Mouse (Mus musculus): Measurements from ENCODE around the gene Sema3f. TPM values are rescaled to one million over a fixed set of nuclear protein-coding genes. Genes with fewer than 3 reads are reported as not detected.
A peak's percentile ranks its signal among the peaks of the same experiment; 100 is the strongest.

Gene Sema3f
- total RNA-seq, 2 experiments from 2014 or later: 4.9 to 6.1 TPM

GRCm38 (mm10) chr9:107643544-107644214, 66.6 kb downstream of the Sema3f start:
- intact Hi-C loops (cut with DNase I): loop anchor here (2.0 kb wide), 1 partner anchor 17 kb away; no protein-coding TSS in a partner anchor

GRCm38 (mm10) chr9:107641666-107642065, 68.6 kb downstream of the Sema3f start:
- no peak for DNase-seq
- intact Hi-C loops (cut with DNase I): no loop called here

More at GRCm38 (mm10) chr9:107643544-107644214, 66.6 kb downstream of the Sema3f start:
- no peak for DNase-seq

- DNase-seq: no peak
- intact Hi-C loops (cut with DNase I): no loop called here
Measured at GRCm38 (mm10) chr9:107640257-107640772, 70.0 kb downstream of the Sema3f start.

DNA sequence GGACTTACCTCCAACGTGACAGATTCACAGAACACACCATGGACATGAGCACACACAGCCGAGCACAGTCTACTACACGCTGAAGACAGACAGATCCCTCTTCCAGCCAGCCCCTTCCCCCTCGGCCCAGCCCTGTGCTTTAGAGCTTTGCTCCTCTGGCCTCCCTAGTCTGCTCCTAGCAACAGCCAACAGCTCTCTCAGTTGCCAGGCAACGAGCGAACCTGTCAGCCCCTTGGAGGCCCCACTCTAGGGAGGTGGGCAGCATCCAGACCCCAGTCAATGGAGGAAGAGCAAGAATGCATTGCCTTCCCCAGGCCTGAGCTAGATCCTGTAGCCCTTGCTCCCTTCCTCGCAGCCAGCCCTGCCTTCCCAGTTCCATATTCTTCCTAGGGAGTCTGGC, 73.2 kb downstream of the Sema3f start:
- intact Hi-C loops (cut with DNase I): no loop called here
- no peak for DNase-seq

DNA sequence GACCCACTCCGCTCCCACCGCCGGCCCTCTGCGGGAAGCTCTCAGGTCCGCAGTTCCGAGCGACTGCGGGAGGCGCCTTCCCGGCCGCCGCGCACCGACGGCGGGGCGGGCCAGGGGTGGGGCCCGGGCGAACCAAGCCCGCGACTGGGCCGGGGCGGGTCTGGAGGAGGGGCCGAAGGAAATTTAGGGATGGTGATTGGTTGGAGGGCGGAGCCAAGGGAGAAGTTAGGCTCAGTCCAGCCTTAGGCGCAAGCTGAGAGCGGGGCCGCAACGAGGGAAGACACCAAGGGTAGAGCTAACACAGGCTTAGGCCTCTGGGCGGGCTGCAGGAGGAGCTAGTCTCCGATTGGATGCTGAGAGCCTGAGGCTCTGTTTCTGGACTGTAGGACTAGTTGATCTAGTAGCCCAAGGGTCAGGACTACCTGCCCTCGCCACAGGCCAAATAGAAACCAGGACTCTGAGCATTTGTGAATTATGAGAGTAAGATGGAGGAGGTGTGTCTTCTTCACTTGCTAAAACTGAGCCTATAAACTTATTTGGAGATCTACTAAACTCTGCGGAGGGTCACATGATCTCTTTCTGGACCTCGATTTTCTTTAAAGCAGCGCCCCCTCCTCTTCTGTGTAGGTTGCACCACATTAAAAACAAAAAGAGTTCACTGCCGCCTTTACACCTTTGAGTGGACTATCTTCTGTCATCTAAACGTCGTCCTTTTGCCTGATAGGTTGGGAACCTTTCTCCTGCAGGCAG, 74.8 kb downstream of the Sema3f start, which contains the start of gene Gnai2:
Gnai2 (minus strand) TSS at position 89 of the 750 bp plus-strand sequence.
- intact Hi-C loops (cut with DNase I): no loop called here
- peak; percentile 95 to 96 for DNase-seq

GRCm38 (mm10) chr9:107634406-107635278, 75.6 kb downstream of the Sema3f start:
- intact Hi-C loops (cut with DNase I): no loop called here
- DNase-seq: no peak

DNA sequence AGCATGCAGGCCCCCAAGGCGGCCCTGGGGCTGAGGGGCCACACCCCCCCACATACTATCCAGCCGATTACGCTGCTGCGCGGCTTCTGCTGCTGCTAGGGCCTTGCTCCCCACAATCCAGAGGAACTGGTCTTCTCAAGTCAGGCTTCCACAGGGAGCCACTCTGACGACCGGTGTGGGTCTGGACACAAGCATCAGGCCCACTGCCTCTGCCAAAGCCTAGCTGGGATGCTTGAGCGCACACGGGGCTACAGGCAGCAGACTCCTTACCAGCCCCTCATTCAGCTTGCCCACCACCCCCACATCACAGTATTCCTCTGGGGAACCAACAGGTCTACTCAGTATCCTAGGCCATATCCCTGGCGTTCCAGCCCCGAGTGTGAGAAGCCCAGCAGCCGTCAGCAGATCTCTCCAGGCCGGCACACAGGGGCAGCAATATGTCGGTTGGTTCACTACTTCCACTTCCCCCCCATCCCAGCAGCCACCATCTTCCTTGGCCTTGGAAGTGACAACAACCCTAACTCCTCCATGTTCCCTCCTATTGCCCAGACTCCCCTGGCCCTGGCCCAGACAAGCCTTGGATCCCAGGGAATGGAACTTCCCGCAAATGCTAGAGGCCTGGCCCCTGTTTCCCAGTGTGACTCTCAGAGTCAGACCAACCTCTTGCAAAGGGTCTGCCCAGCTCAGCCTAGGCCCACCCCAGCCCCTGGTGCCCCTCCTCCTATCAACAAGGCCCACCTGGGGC, 76.4 kb downstream of the Sema3f start:
- no peak for DNase-seq
- intact Hi-C loops (cut with DNase I): loop anchor here (2.0 kb wide), 1 partner anchor 21 kb away; no protein-coding TSS in a partner anchor

- intact Hi-C loops (cut with DNase I): loop anchor here (2.0 kb wide), 1 partner anchor 20 kb away; no protein-coding TSS in a partner anchor
- peak; percentile 76 to 78 for DNase-seq
Measured at GRCm38 (mm10) chr9:107633091-107633660, 77.1 kb downstream of the Sema3f start.

GRCm38 (mm10) chr9:107632478-107632877, 77.8 kb downstream of the Sema3f start:
- no peak for DNase-seq
- intact Hi-C loops (cut with DNase I): loop anchor here (2.0 kb wide), 1 partner anchor 20 kb away; no protein-coding TSS in a partner anchor

- intact Hi-C loops (cut with DNase I): loop anchor here (2.0 kb wide), 1 partner anchor 19 kb away; no protein-coding TSS in a partner anchor
- DNase-seq: no peak
Measured at GRCm38 (mm10) chr9:107631861-107632260, 78.4 kb downstream of the Sema3f start.

Other genes starting within 250 kb of the Sema3f start
- gene Tmem115, start 176.5 kb downstream of the Sema3f start, total RNA-seq (2021): 10 to 100 TPM; 13.3 to 14.3 TPM
- gene Cyb561d2, start 168.3 kb downstream of the Sema3f start, total RNA-seq (2021): 1 to 10 TPM; 2.3 to 3.4 TPM
- gene Nprl2, start 168.2 kb downstream of the Sema3f start, total RNA-seq (2021): 10 to 100 TPM in 1 of 2 experiments, 1 to 10 TPM in 1; 9.1 to 11.6 TPM
- not detected for gene Zmynd10, start 163.2 kb downstream of the Sema3f start, total RNA-seq (2021)
- gene Rassf1, start 158.9 kb downstream of the Sema3f start, total RNA-seq (2021): 10 to 100 TPM; 10.4 to 14.9 TPM
- 10 to 100 TPM; 28.7 to 35.1 TPM for gene Tusc2, start 147.2 kb downstream of the Sema3f start, total RNA-seq (2021)
- gene Hyal2, start 142.5 kb downstream of the Sema3f start, total RNA-seq (2021): 10 to 100 TPM; 12.0 to 16.5 TPM
- gene Hyal1, start 133.5 kb downstream of the Sema3f start, total RNA-seq (2021): 1 to 10 TPM; 2.5 to 2.8 TPM
- 10 to 100 TPM; 11.2 to 14.4 TPM for gene Naa80, start 131.6 kb downstream of the Sema3f start, total RNA-seq (2021)
- under 1 TPM; 0.23 to 0.27 TPM for gene Hyal3, start 129.7 kb downstream of the Sema3f start, total RNA-seq (2021)
- 10 to 100 TPM; 48.2 to 55.8 TPM for gene Ifrd2, start 122.8 kb downstream of the Sema3f start, total RNA-seq (2021)
- gene Sema3b, start 101.2 kb downstream of the Sema3f start, total RNA-seq (2021): 10 to 100 TPM; 13.1 to 17.5 TPM
- gene Gnai2, start 75.1 kb downstream of the Sema3f start, total RNA-seq (2021): 10 to 100 TPM; 65.2 to 70.5 TPM
- gene Slc38a3, start 40.9 kb downstream of the Sema3f start, total RNA-seq (2021): 10 to 100 TPM; 60.6 to 81.6 TPM
- gene Gnat1, start 30.8 kb downstream of the Sema3f start, total RNA-seq (2021): not detected
- gene Rbm5, start 60.5 kb upstream of the Sema3f start, total RNA-seq (2021): 10 to 100 TPM; 32.7 to 36.3 TPM
- gene Rbm6, start 162.8 kb upstream of the Sema3f start, total RNA-seq (2021): 10 to 100 TPM; 16.4 to 19.1 TPM
- 10 to 100 TPM in 1 of 2 experiments, 1 to 10 TPM in 1; 8.7 to 10.4 TPM for gene Mon1a, start 177.7 kb upstream of the Sema3f start, total RNA-seq (2021)
- under 1 TPM; 0.59 to 0.61 TPM for gene Mst1r, start 196.4 kb upstream of the Sema3f start, total RNA-seq (2021)
- not detected for gene Actl11, start 218.0 kb upstream of the Sema3f start, total RNA-seq (2021)
- under 1 TPM in 1 of 2 experiments, not detected in 1; 0.28 TPM for gene Camkv, start 225.2 kb upstream of the Sema3f start, total RNA-seq (2021)
- gene Traip, start 239.7 kb upstream of the Sema3f start, total RNA-seq (2021): under 1 TPM; 0.35 to 0.56 TPM